Mouse (Mus musculus) inflammation-experienced regulatory T-cells, adult 6 months (primary cell): ENCODE results near the gene Tln1. TPM values are rescaled to one million over a fixed set of nuclear protein-coding genes. Genes with fewer than 3 reads are reported as not detected.
"Not testable (repeated sequence)": the region's sequence is repeated elsewhere in the genome, so short reads cannot be mapped to it uniquely, and the experiment has no call there.

Source experiments
- ATAC-seq: one replicate; pipeline ENCODE4 v1.8.0; 2017
- polyA plus RNA-seq, 3 experiments: library from polyadenylated mRNA; unstranded; fragments of 100-300 nt; shearing (Covaris generic); gene quantifications; one replicate each; pipeline ENCODE4 v1.2.1; 2017

Gene Tln1
- polyA plus RNA-seq, 3 experiments from 2014 or later = 77.8 to 132 (median 93.7) TPM

DNA sequence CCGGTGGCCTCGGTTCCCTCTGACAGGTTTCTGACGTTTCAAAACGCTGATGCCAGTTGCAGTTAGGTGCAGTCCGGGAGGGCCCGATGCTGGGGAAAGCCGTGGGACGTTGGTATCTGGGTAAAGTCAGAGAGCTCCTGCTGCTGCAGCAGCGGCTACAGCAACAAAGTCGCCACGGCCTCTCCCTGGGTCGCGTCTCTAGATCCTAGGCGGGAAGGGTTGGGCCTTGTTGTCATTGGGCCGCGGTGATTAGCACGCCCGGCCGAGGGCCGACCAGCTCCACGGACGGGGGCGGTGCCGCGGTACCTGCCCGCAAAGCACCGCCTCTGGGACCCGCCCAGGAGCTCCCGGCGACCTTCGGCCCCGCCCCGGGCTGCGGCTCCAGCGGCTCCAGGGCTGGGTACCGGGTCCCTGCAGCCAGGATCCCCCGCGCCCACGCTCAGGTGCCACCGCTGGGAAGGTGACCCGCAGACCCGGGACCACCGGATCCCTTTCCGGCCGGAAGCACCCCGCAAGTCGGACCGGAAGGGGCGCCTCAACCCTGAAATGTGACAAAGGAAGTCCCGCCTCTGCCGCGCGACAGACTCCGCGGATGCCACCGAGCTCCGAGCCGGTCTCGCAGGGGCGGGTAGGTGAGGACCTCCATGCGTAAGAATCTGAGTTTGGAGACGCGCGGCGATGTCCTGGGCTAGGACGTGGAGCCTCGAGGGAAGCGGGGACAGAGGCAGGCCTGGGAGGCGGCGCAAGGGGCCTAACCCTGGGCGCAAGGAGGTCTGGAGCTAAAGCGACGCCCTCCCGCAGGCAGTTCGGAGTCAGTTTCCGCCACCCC lies 16.1 kb upstream of the Tln1 start, which contains the start of the genes Rgp1 and Gba2:
Gene Rgp1 (plus strand): TSS at position 340 of the 829 bp plus-strand sequence.
Gene Gba2 (minus strand): TSS at position 498 of the 829 bp plus-strand sequence.
- peak; percentile 90 for ATAC-seq

DNA sequence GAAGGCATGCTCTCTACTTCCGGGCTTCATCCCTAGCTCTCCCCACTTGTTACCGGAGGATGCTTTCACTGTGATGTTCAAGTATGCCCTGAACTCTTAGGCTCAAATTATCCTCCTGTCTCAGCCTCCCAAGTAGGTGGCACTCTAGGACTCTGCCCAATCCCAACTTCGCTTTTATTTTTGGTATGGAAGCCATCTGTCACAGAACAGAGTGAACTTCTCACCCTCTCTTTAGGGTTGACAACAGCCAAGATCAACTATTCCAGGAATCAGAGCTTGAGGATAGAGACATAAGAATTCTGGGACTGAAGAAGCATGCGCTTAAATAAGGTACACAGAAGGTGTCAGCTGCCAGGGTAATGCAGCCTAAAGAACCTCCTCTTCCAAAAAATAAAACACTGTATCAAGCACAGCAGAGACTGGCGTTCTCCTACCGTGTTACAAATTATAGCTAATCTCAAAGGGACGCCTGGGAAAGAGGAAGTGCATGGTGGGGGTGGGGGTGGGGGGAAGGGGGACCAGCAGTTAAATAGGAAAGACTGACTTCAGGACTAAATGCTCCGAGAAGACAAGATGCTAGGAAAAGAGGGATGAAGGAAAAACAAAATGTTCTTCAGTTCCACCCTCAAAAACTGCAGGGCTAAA lies 14.9 kb upstream of the Tln1 start:
- ATAC-seq = no peak

DNA sequence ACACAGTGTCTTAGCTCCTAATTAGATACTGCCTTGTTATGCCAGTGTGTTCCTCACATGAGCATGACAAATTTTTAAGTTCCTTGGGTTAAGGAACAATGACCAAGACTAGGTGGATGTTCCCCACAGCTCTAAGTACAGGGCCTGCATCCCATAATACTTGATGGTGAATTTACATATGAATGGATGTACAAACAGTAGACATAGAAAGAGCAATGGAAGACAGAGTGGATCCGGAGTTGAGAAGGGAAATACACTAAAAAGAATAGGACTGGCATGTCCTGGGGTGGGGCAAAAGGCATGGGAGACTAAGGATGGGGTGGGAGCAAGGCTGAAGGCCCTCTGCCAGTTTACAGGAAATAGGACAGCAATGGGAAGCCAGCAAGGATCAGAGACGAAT lies 12.9 kb upstream of the Tln1 start:
- no peak for ATAC-seq

DNA sequence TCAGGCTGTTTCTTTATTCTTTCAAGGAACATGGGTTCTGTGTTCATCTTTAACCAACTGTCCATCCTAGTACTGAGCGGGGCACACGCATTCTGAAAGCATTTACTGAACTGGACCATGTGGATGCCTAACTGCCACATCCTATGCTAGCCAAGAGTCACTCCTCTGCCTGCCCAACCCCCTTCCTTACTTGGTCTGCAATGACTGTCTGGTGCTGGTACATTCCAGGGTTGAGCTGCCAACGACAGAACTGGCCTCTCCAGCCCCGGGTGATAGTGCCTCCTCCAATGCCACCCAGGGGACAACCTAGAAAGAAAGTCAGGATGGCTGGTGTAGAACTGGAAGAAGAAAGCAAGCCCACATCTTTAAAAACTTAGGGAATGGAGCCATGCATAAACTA lies 11.1 kb upstream of the Tln1 start:
- no peak for ATAC-seq

DNA sequence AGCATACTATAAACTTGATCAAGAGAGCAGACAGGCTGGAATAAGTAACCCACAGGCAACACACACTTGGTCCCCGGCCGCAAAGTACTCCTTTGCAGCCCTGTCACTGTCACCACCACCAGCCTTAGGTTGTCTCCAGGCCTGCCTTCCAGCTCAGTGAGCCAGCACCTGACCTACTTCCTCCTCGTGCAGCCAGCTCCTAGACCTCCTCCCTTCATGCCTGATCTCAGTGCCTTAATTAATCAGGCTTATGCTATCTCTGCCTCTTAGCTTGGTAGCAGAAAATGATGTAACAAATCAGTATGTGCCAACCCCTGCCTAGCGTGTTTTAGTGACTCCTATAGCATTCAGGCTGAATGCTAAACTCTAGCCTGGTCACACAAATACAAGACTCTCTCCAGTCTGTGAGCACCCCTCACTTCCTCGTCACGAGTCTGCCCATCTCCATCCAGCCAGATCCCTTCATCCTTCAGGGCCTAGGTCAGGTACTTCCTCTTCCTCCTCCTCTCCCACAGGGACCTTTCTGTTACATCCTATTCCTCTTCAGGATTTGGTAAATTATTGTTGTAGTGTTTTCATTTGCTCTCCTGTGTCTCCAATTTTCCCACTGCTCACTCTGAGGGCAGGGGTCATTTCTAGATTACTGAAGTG lies 9.0 kb upstream of the Tln1 start:
- ATAC-seq = no peak

DNA sequence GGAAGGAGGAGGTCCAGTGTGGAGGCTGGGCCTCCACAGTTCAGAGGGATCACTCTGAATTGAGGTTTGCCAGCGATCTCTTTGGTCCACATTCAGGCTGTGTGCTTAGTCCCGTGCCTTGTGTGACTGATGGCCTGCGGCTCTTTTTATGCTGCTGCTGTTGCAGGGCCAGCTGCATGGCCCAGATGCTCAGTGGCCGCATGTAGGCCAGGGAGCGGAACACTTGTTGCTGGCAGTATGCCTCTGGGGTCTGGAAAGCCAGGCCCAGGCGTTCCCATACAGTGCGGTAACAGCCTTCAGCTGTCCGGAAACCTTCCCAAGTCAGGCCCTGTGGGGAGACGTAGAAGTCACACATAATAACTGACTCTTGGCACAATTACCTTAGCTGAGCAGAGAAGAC lies 4.6 kb upstream of the Tln1 start:
- ATAC-seq = no peak

DNA sequence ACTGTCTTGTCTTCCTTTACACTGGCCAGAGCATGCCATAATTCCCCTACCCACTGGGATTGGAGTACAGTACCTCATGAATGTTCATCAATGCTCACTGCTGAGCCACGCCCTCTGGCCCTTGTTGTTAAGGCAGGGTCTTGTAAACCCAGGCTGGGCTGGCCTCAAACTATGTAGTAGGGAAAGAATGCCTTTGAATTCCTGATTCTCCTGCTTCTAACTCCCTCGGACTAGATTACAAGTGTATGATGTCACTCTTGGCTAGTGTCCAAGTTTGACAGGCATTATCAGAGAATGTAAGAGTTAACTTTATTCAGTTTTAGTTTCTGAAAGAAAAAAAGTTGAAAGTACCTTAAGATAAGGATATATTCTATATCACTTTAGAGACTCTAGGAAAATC lies 1.7 kb upstream of the Tln1 start:
- no peak for ATAC-seq

DNA sequence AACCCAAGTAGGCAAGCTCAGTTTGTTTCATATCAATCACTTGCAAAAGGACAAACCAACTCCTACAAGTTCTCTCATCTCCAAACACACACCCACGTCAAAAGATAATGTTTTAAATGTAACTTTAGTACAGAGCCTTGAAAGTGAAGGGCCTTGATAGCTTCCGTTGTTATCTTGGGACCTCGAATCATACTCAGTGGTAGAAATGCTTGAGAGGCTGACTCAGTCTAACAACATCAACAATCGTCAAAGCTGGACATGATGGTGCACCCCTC lies 1.0 kb upstream of the Tln1 start:
- ATAC-seq = no peak

DNA sequence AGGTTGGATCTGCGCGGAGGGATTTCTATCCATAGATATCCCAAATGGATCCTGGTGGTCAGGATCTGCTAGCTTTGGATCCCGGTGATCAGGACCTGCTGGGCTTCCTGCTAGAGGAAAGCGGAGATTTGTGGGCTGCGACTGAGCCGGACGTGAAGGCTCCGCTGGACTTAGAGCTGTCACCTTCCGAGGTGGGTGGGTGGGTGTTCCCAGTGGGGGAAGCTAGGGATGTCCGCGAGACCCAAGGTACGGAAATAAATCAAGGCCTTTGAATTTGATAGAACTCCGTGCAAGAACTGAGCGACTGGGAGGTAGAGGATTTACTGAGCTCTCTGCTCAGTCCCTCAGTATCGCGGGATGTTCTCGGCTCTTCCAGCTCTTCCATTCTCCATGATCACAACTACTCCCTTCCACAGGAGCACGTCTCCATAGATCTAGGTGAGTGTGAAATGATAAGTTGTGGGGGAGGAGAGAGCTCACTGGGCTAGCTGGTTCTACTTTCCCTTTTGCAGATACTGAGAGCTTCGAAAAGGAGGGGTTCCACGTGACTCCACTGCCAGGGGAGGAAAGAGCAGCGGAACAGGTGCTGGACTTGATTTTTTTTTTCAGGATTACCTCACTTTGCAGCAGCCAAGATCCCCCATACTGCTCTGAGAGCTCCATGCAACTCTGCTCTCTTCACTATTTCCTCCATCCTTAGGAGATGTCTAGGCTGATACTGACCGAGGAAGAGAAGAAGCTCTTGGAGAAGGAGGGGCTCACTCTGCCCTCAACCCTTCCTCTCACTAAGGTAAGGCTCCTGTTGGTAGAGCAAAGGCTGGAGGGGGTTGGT lies 494 bp upstream of the Tln1 start:
- peak; percentile 11 for ATAC-seq

DNA sequence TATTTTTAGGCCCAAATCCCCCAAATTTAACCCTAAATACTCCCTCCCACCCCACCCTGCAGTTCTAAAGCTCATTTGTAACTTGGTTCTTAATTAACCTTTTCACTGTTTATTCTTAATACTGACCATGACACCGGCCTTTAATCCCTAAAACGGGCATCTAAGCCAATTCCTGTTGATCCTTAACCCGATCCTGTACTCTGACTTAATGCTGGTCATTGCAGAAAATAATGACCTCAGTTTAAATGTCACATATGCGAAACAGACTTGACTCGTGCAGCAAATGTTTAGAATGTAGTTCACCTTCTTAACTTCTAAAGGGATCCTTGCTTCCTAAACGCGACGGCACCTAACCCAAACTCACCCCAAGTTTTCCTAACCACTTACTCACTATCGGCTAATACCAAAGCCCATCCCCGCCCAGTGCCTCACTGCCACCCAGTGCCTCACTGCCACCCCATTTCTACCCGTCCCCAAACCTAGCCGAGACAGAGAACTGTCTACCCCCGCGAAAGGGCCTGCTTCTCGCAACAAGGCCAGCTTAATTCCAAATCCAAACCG lies 975 bp downstream of the Tln1 start:
- no peak for ATAC-seq

DNA sequence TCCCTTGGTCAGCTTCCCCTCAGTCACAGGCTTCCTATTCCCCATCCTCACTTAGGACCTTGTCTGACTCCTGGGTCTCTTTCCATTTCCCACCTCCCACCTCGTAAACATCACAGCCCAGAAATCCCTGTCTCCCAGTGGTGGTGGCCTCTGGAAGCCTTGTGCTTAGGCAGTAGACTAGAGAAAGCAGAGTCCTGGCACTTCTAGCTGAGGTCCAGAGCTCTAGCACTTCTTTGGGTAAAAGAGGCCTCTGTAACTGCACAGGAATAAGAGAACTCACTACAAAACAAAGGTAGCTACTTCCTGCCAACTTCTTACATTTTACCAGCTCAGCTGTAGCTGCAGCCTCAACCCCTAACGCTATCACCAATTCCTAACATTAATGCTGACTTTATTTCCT lies 1.5 kb downstream of the Tln1 start:
- no peak for ATAC-seq

DNA sequence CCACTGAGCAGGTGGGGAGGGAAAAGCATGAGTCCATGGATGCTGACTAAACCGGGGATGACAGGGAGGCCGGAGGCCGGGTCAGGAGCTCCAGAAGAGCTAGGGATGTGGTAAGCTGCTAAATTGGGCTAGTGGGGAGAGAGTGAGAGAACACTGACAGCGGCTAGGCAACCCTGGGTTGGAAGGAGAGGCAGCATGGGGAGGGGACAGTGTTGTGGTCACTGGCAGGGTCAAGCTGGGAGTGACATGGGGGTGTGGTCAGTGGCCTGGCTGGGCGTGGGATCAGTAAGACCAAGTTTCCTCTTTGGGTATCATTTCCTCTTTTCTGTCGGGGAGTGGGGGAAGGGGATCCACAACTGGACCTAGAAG lies 2.3 kb downstream of the Tln1 start:
- ATAC-seq = no peak

DNA sequence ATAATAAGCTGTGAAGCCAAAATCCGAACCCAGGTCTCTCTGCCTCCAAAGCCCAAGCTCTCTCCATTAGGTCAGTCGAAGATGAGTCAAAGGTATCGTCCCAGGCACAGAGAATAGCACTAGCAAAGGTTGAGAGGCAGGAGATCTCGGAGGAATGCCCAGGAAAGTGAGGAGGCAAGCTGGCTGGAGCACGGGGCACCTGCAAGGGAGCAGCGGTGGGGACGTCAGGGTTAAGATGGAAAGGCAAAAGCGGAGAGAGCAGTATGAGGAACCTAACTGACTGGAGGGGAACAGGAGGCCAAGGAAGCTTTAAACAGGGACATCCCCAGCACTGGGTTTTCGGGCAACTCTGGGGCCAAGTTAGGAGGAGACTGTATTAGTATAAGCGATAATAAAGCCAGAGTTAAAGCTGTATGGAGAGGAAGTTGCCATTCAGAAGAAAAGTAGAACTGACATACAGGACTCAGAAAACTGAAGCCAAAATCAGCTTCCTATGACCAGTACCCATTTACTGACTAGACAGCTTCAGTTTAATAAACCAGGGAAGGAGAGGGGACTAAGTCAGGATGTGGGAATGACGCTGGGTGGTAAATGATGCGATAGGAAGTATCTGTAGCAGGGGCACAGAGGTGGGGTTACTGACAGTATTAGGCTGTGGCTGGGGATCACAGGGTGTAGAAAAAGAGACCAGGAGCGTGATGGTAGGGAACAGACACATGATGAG lies 2.8 kb downstream of the Tln1 start:
- ATAC-seq = no peak

DNA sequence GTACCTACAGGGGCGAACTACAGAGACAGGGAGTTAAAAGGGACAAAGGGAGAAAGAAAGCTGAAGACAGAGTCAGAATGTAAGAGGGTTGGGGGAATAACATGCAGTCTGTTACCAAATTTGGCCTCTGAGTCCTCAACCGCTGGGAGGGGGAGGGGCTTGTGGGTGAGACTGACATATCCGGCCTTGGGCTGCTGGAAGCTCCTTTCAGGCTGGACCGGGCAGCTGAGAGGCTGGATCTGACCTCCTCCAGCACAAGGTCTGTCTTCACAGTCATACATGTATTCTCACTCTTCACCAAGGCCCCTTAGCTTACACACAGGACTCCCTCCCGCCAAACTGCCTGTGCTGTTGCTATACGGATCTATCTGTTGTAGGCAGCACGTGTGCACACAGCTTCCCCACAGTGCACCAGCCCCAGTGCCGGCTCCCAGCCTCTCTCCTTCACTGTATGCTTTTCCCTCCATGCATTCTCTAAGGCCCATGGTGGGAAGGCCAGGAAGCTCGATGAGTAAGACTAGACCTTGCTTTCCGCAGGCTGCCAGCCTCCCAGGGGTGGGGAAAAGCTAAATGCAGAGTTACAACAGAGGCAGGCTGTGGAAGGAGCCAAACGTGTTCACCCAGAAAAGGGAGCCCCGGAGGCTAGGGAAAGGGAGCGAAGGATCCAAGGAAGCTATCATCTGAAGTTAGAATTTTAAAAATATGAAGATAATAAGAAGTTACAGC lies 3.7 kb downstream of the Tln1 start:
- peak; percentile 33 for ATAC-seq

DNA sequence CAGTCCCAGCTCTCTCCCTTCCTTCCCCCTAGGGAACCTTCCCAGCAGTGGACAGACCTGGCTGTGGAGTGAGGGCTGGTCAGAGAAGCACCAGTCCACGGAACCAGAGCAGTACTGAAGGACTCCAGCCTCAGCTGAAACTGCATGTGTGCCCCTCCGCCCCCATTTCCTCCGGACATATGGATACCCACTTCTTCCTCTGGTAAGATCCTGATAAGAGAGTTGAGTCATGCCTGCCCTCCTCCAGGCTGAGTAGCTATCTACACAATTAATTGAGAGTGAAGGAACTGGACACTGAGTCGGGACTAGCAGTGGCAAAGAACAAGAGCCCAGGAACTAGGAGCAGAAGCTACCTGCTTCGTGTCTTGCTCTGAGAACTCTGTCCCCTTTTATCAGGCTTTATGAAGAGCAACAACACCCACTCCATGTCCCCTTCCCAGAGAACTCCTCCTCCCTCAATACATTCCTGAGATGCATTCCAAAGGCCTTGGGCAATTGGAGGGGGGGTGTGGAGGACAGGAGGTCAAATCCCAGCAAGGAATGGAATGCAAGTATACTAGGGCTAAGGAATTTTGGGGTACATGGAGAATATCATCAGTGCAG lies 4.4 kb downstream of the Tln1 start:
- no peak for ATAC-seq

DNA sequence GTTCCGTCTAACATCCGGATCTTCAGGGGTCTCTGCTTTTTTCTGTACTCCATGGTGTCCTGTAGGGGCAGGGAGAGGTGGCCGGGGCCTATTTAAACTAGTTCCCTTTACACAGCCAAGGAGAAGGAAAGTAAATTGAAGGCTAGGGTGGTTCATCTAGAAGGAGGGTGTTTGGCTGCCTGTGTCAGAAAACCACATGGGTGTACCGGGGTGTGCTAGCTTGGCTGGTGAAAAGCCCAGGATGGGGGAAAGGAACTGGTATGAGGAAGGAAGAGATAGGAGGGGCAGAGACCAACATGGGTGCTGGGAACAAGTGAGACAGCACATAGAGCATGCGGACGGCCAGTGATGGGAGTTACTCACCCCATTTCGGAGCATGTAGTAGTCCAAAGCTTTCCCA lies 6.6 kb downstream of the Tln1 start:
- ATAC-seq = no peak

DNA sequence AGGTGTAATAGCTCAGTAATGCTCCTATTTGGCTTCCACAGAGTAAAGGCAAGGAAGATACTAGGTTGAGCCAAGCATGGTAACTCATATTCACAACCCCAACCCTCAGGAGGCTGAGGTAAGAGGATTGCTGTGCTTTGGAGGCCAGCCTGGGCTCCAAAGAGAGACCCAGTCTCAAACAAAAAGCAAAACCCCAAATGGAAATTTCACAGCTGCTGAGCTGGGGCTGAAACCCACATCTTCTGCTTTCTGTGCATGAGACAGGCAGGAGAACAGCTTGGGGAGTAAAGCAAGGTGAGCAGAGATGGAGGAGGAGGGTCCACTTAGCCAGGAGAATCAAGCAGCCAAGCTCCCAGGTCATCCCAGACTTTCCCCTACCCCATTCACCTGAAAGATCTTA lies 8.6 kb downstream of the Tln1 start:
- ATAC-seq = no peak

DNA sequence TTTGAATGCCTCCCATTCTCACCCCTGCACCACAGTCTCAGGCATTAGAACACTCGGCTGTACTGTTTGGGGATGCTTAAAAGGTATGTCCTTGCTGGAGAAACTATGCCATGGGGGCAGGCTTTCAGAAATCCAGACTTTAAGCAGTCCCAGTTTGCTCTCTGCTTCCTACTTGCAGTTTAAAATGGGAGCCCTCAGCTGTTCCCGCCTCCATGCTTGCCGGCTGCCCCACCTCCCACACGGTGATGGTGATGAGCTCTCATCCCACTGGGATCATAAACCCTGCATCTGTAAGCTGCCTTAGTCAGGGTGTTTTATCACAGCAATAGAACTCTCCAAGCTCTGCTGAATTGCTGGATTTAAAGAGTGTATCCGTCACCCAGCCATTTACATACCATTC lies 10.1 kb downstream of the Tln1 start:
- ATAC-seq = no peak

DNA sequence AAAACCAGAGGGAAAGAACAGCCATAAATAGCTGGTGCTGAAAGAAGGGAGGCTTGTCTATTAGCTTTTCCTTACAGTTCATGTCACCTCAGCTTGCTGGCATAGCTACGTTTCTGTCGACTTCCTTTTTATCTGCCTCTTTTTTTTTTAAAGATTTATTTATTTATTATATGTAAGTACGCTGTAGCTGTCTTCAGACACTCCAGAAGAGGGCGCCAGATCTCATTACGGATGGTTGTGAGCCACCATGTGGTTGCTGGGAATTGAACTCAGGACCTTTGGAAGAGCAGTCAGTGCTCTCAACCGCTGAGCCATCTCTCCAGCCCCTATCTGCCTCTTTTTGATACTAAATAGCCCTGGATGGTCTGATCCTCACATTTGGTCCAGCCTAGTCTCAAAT lies 10.6 kb downstream of the Tln1 start:
- ATAC-seq = not testable (repeated sequence)

DNA sequence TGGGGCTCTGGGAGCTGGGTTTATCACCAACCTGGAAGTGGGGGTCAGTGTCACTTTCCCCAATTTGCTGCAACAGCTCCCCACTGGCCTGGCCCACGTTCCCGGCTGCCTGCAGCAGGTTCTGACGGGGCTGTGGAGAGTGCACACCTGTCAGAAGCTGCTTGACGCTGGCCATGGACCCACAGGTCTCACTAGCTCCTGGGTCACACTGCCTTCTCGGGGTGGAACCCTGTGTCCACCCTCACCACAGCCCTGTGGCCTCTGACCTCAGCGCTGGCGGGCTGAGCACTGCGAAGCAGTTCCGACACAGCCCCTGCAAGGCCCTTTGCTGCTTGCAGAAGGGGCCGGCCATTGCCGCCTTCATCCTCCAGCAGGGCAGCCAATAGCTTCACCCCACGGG lies 13.4 kb downstream of the Tln1 start:
- no peak for ATAC-seq

DNA sequence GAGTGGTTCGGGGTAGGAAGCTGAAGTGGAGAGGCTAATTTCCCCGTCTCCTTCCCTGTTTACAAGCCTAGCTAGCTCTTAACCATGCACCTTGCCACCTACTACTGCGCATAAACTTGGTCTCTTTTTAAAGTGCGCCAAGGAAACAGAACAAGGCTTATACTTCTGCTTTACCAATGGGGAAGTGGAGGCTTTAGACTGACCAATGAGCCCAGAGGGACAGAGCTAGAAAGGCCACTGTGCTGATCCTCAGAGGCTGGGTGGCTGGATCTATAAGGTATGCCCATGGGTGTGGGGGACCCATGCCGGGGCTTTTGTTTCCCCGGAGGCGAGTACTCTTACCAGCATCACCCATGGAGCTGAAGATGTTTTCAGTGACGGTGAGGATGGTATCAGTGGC lies 15.3 kb downstream of the Tln1 start:
- no peak for ATAC-seq
